Mouse (Mus musculus) B cell, adult 67 days (primary cell): ENCODE data around the gene Prpsap2. TPM values are rescaled to one million over a fixed set of nuclear protein-coding genes. Genes with fewer than 3 reads are reported as not detected.

Source experiments
- total RNA-seq, 2 experiments: library from RNA; stranded (reverse); gene quantifications; 4 replicates each; pipeline ENCODE4 v1.2.4; 2023

Gene Prpsap2
- total RNA-seq: 10 to 100 TPM; 53.8 to 60.0 TPM

GRCm38 (mm10) chr11:61761584-61762407, at the start of gene Prpsap2:
Gene Prpsap2, minus strand, starts transcription at chr11:61762088.

DNA sequence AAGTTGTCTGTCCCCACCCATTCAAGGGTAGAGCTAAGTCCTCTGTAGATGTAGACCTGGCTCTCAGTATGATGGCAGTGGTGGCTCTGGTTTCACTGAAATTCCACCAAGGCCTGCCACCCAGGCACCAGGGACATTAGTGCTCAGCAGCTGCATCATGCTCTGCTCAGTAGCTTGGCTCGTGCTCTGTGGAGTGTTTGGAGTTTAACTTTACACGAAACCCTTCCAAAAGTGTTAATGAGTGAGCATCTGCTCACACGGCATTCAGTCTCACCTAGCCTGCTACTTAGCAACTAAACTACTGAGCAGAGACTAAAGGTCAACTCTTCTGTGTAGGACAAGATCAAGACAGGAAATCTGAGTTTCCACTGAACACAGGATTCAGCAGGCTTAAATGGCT, 41.3 kb downstream of the Prpsap2 start, which contains the start of gene Slc5a10:
Gene Slc5a10 (minus strand): TSS at position 191 of the 400 bp plus-strand sequence.

GRCm38 (mm10) chr11:61683907-61684731, 77.8 kb downstream of the Prpsap2 start, which contains the start of gene Fam83g:
Gene Fam83g, plus strand, starts transcription at chr11:61684091.

Other genes starting within 250 kb of the Prpsap2 start
- 1 to 10 TPM; 5.4 to 5.9 TPM for gene Epn2, start 182.4 kb downstream of the Prpsap2 start, total RNA-seq
- 100 to 1,000 TPM; 250 to 294 TPM for gene Grap, start 108.8 kb downstream of the Prpsap2 start, total RNA-seq
- gene Fam83g, start 78.0 kb downstream of the Prpsap2 start, total RNA-seq: 1 to 10 TPM; 4.2 to 5.7 TPM
- not detected for gene Slc5a10, start 41.3 kb downstream of the Prpsap2 start, total RNA-seq
- 10 to 100 TPM; 30.6 to 36.9 TPM for gene Ulk2, start 93.0 kb upstream of the Prpsap2 start, total RNA-seq
- gene Akap10, start 168.2 kb upstream of the Prpsap2 start, total RNA-seq: 10 to 100 TPM; 61.4 to 64.8 TPM
- gene Specc1, start 194.7 kb upstream of the Prpsap2 start, total RNA-seq: under 1 TPM; 0.65 to 0.84 TPM